Mouse (Mus musculus): Measurements from ENCODE around the gene Dnajc22. TPM values are rescaled to one million over a fixed set of nuclear protein-coding genes. Genes with fewer than 3 reads are reported as not detected.

The Dnajc22 gene
- polyA plus RNA-seq, 1 experiment from 2014 or later = 18.6 TPM

Small RNAs within 50 kb of the gene (microRNA-seq; reads per million reads assigned to microRNA genes)
- 0.97 reads per million for gene Mir6960

Other genes starting within 250 kb of the Dnajc22 start
- gene Kmt2d, start 222.0 kb upstream of the Dnajc22 start, polyA plus RNA-seq (2015; fragmentation: Nextera tagmentation; extraction: Ambion mirVana) = 10.6 and 11.6 TPM in 2 replicates
- 8.6 and 8.8 TPM in 2 replicates for gene Rhebl1, start 198.6 kb upstream of the Dnajc22 start, polyA plus RNA-seq (2015; fragmentation: Nextera tagmentation; extraction: Ambion mirVana)
- 0.71 and 1.0 TPM in 2 replicates for gene Dhh, start 194.6 kb upstream of the Dnajc22 start, polyA plus RNA-seq (2015; fragmentation: Nextera tagmentation; extraction: Ambion mirVana)
- 14.5 TPM in 2 replicates for gene Lmbr1l, start 174.9 kb upstream of the Dnajc22 start, polyA plus RNA-seq (2015; fragmentation: Nextera tagmentation; extraction: Ambion mirVana)
- 1,197 and 1,299 TPM in 2 replicates for gene Tuba1b, start 158.6 kb upstream of the Dnajc22 start, polyA plus RNA-seq (2015; fragmentation: Nextera tagmentation; extraction: Ambion mirVana)
- gene Gm49450, start 139.6 kb upstream of the Dnajc22 start, polyA plus RNA-seq (2015; fragmentation: Nextera tagmentation; extraction: Ambion mirVana) = not detected in 2 replicates
- 915 and 964 TPM in 2 replicates for gene Tuba1a, start 139.5 kb upstream of the Dnajc22 start, polyA plus RNA-seq (2015; fragmentation: Nextera tagmentation; extraction: Ambion mirVana)
- 196 and 204 TPM in 2 replicates for gene Tuba1c, start 63.3 kb upstream of the Dnajc22 start, polyA plus RNA-seq (2015; fragmentation: Nextera tagmentation; extraction: Ambion mirVana)
- gene Prph, start 38.0 kb upstream of the Dnajc22 start, polyA plus RNA-seq (2015; fragmentation: Nextera tagmentation; extraction: Ambion mirVana) = 33.5 and 38.7 TPM in 2 replicates
- gene Troap, start 18.6 kb upstream of the Dnajc22 start, polyA plus RNA-seq (2015; fragmentation: Nextera tagmentation; extraction: Ambion mirVana) = 24.6 and 29.2 TPM in 2 replicates
- 0.09 TPM in 1 of 2 replicates, not detected in the other for gene C1ql4, start 5.4 kb upstream of the Dnajc22 start, polyA plus RNA-seq (2015; fragmentation: Nextera tagmentation; extraction: Ambion mirVana)
- 28.3 and 32.1 TPM in 2 replicates for gene Spats2, start 32.7 kb downstream of the Dnajc22 start, polyA plus RNA-seq (2015; fragmentation: Nextera tagmentation; extraction: Ambion mirVana)
- gene Kcnh3, start 131.7 kb downstream of the Dnajc22 start, polyA plus RNA-seq (2015; fragmentation: Nextera tagmentation; extraction: Ambion mirVana) = 0.77 and 1.2 TPM in 2 replicates
- gene Mcrs1, start 158.8 kb downstream of the Dnajc22 start, polyA plus RNA-seq (2015; fragmentation: Nextera tagmentation; extraction: Ambion mirVana) = 107 and 122 TPM in 2 replicates
- 42.8 and 46.3 TPM in 2 replicates for gene Prpf40b, start 201.9 kb downstream of the Dnajc22 start, polyA plus RNA-seq (2015; fragmentation: Nextera tagmentation; extraction: Ambion mirVana)
- gene Fam186b, start 202.7 kb downstream of the Dnajc22 start, polyA plus RNA-seq (2015; fragmentation: Nextera tagmentation; extraction: Ambion mirVana) = 0.06 and 0.23 TPM in 2 replicates

Data from stomach, embryonic 15.5 days (tissue).